Mouse (Mus musculus) lung, embryonic 15.5 days (tissue): ENCODE results near the gene Gm21680. TPM values are rescaled to one million over a fixed set of nuclear protein-coding genes. Genes with fewer than 3 reads are reported as not detected.

Experiments
- polyA plus RNA-seq: library from polyadenylated mRNA; unstranded; fragments of >200 nt; fragmentation: Nextera tagmentation; extraction: Ambion mirVana; gene quantifications from 2 replicates; pipeline ENCODE4 v1.2.1, GENCODE M21; 2015

Gene Gm21680
- polyA plus RNA-seq, 1 experiment from 2014 or later = not detected

Other genes starting within 250 kb of the Gm21680 start
- gene Actr3b, start 212.7 kb downstream of the Gm21680 start, polyA plus RNA-seq = 2.8 and 3.2 TPM in 2 replicates
- not detected in 2 replicates for gene Gm21663, start 30.3 kb downstream of the Gm21680 start, polyA plus RNA-seq
- not detected in 2 replicates for gene Gm21671, start 18.2 kb downstream of the Gm21680 start, polyA plus RNA-seq
- gene Gm21698, start 16.0 kb upstream of the Gm21680 start, polyA plus RNA-seq = 0.09 TPM in 1 of 2 replicates, not detected in the other
- 0.09 TPM in 1 of 2 replicates, not detected in the other for gene Gm1979, start 32.1 kb upstream of the Gm21680 start, polyA plus RNA-seq
- not detected in 2 replicates for gene Gm5862, start 50.3 kb upstream of the Gm21680 start, polyA plus RNA-seq
- not detected in 2 replicates for gene Speer4a, start 66.9 kb upstream of the Gm21680 start, polyA plus RNA-seq
- 0.05 TPM in 1 of 2 replicates, not detected in the other for gene Gm7347, start 85.9 kb upstream of the Gm21680 start, polyA plus RNA-seq
- gene Gm10471, start 116.6 kb upstream of the Gm21680 start, polyA plus RNA-seq = not detected in 2 replicates
- 0.05 TPM in 1 of 2 replicates, not detected in the other for gene 5031410I06Rik, start 132.7 kb upstream of the Gm21680 start, polyA plus RNA-seq
- not detected in 2 replicates for gene Gm10220, start 148.8 kb upstream of the Gm21680 start, polyA plus RNA-seq